Mouse (Mus musculus) heart, postnatal 0 days (tissue): ENCODE measurements around the gene Usp51.

ENCODE experiments used
- CTCF ChIP-seq: IDR thresholded peaks from 2 replicates; pipeline ENCODE4 v1.5.1; 2016; ENCODE audit warnings: antibody characterized with exemption, control low read depth, low read depth
- EP300 ChIP-seq: IDR thresholded peaks from 2 replicates; pipeline ENCODE4 v1.6.1; 2016; ENCODE audit warnings: antibody characterized with exemption, low read depth

DNA sequence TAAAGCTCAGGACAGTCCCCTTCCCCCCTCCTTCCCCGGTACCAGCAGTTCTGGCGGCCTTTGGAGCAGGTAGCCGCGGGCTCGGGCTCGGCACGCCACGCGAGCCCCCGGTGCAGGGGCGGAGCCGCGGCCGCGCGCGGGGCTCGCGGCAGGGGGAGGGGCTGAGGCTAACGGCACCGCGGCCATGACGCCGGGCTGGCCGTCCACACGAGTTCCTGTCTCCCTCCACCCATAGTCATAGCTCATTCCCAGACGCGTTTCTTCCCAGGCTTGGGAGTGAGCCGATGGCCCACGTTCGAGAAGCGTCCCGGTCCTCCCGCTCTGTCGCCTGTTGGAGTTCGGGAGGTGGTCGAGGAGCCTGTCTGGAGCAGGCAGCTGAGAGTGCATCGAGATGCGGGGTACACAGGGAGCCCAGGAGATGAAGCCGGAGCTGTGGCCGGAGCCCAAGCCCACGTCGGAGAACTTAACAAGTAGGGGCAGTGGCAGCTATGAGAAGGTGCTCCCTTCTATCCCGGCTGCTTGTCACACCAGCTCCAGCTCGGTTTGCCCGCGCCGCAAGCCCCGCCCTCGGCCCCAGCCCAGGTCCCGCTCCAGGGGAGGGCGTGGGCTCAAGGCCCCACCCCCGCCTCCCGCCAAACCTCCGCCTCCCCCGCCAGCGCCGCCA, 884 bp downstream of the Usp51 start:
- TF ChIP-seq EP300 = no peak
- no peak for TF ChIP-seq CTCF
